Mouse (Mus musculus): Measurements from ENCODE around the gene F7. TPM values are rescaled to one million over a fixed set of nuclear protein-coding genes. Genes with fewer than 3 reads are reported as not detected.

F7 gene
- total RNA-seq, 1 experiment = 0.09 TPM

- DNase-seq (ENCODE audit: low read depth, low spot score) = no peak
- Histone ChIP-seq H3K4me1 (ENCODE audit: control insufficient read depth in 2 of 2, insufficient read depth in 2 of 2, low read length in 2 of 2, poor library complexity in 1 of 2) (0 out of 4 replicates have a peak, but pooled peaks cover 0 to 1% of the 10 kb centered on the region in 2 experiments), H3K36me3 (ENCODE audit: control insufficient read depth, insufficient read depth, low read length, poor library complexity, severe bottlenecking) (peaks cover 67% of the 10 kb centered on the region), H3K9ac (ENCODE audit: insufficient read depth, low read depth, low read length, poor library complexity, severe bottlenecking) (no peak overlapping the region), H3K9me3 (ENCODE audit: control insufficient read depth, insufficient read depth, low read depth, low read length) (no peaks in the 10 kb centered on the region), H3K27ac (ENCODE audit: insufficient read depth, low read depth, low read length, poor library complexity, severe bottlenecking) (no peak overlapping the region), H3K4me3 (ENCODE audit: insufficient read depth in 1 of 2, low read depth in 1 of 2, low read length in 2 of 2, poor library complexity in 1 of 2, severe bottlenecking in 1 of 2) (no peak overlapping the region)
- in situ Hi-C loops (cut with MboI; ENCODE audit: low sequenced_read_pairs in 2 of 2, unreplicated experiment in 2 of 2) = no loop called here
- TF ChIP-seq HCFC1 (IDR thresholded peaks at IDR 0.05; ENCODE audit: borderline replicate concordance, insufficient read depth, low read length) (no peak), ZC3H11A (IDR thresholded peaks at IDR 0.05; ENCODE audit: borderline replicate concordance, low read depth, low read length) (no peak)
Measured at GRCm38 (mm10) chr8:13077542-13077941, 51.7 kb downstream of the F7 start.

Other genes with a start within 250 kb of the F7 start
- gene Mcf2l, start 152.2 kb upstream of the F7 start, total RNA-seq (2012; rRNA removed) = 16.0 and 26.7 TPM in 2 replicates
- not detected in 2 replicates for gene F10, start 11.3 kb downstream of the F7 start, total RNA-seq (2012; rRNA removed)
- 0.21 and 0.22 TPM in 2 replicates for gene Proz, start 34.9 kb downstream of the F7 start, total RNA-seq (2012; rRNA removed)
- 35.2 and 42.5 TPM in 2 replicates for gene Pcid2, start 79.4 kb downstream of the F7 start, total RNA-seq (2012; rRNA removed)
- gene Cul4a, start 79.6 kb downstream of the F7 start, total RNA-seq (2012; rRNA removed) = 35.7 and 42.7 TPM in 2 replicates
- gene Lamp1, start 133.1 kb downstream of the F7 start, total RNA-seq (2012; rRNA removed) = 559 and 680 TPM in 2 replicates
- 36.3 and 60.0 TPM in 2 replicates for gene Grtp1, start 174.6 kb downstream of the F7 start, total RNA-seq (2012; rRNA removed)
- 0.31 and 0.32 TPM in 2 replicates for gene Adprhl1, start 228.1 kb downstream of the F7 start, total RNA-seq (2012; rRNA removed)

All from ES-E14 (cell line).